Comparison of ENCODE assay signal across 9 mouse cellular contexts in the genomic region with DNA sequence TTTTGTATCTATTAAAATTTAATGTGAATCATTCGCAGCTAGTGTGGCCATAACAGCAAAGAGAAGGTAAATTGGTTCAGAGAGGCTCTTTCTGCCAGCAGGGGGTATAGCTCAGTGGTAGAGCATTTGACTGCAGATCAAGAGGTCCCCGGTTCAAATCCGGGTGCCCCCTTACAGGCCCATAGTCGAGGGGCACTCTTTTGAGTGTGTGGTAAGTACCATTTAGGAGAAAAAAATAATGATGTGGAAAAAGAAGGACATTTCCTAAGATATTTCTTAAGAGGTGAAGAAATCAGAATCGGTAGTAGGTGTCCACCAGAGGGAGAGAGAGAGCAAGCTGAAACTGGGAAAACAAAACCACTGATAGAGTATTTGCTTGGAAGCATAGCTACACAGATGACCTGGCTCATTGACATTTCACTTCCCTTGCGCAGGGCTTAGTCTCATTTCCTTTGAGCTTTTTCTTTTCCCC. TPM values are rescaled to one million over a fixed set of nuclear protein-coding genes. Genes with fewer than 3 reads are reported as not detected.
DNase-seq lines count a peak whose midpoint lies in the region; ATAC-seq and TF ChIP-seq lines count a peak whose summit lies in the region.
"Had no signal": no experiment of that assay in that cellular context is flagged by ENCODE, and none has a peak within 500 bp of the region (broad histone marks: within the 10 kb centered on the region; RNA-seq: fewer than 3 reads in every experiment).

No protein-coding gene starts in this region.

- H3K9me3 ChIP-seq in embryonic facial prominence, embryonic 15.5 days (replicated peaks), result no peaks in the 10 kb centered on the region
- H3K9me3 ChIP-seq in heart, embryonic 12.5 days (replicated peaks), result 0 out of 2 replicates have a peak, but pooled peaks cover 4% of the 10 kb centered on the region
- no peaks in the 10 kb centered on the region for H3K9me3 ChIP-seq in kidney, postnatal 0 days (replicated peaks; ENCODE audit: low read length)
- H3K9me3 ChIP-seq in stomach, embryonic 15.5 days, result no peaks in the 10 kb centered on the region
- H3K9me3 ChIP-seq: limb, embryonic 12.5 days had no signal

- H3K9ac ChIP-seq in embryonic facial prominence, embryonic 15.5 days, result no peak overlapping the region
- no peak overlapping the region for H3K9ac ChIP-seq in heart, embryonic 12.5 days
- no peak overlapping the region for H3K9ac ChIP-seq in kidney, postnatal 0 days (ENCODE audit: low read depth, low read length)
- H3K9ac ChIP-seq in liver, adult 2 months (ENCODE audit: low read depth, low read length), result no peak overlapping the region
- no peak overlapping the region for H3K9ac ChIP-seq in stomach, embryonic 15.5 days
- H3K9ac ChIP-seq: limb, embryonic 12.5 days had no signal

- H3K27ac ChIP-seq in embryonic facial prominence, embryonic 15.5 days (replicated peaks), result no peak overlapping the region
- no peak overlapping the region for H3K27ac ChIP-seq in heart, embryonic 12.5 days (ENCODE audit: poor library complexity, severe bottlenecking)
- no peak overlapping the region for H3K27ac ChIP-seq in kidney, postnatal 0 days
- 0 out of 2 replicates have a peak overlapping the region, but pooled peaks have one; percentile 54 for H3K27ac ChIP-seq in liver, adult 2 months (replicated peaks; ENCODE audit: insufficient read depth, low read depth, low read length)
- no peak overlapping the region for H3K27ac ChIP-seq in stomach, embryonic 15.5 days
- H3K27ac ChIP-seq: limb, embryonic 12.5 days had no signal

- H3K4me3 ChIP-seq in embryonic facial prominence, embryonic 15.5 days (replicated peaks), result no peak overlapping the region
- no peak overlapping the region for H3K4me3 ChIP-seq in heart, embryonic 12.5 days
- no peak overlapping the region for H3K4me3 ChIP-seq in kidney, postnatal 0 days (replicated peaks; ENCODE audit: low read depth, low read length)
- H3K4me3 ChIP-seq in liver, adult 2 months (ENCODE audit: insufficient read depth, low read depth, low read length), result no peak overlapping the region
- H3K4me3 ChIP-seq in stomach, embryonic 15.5 days (replicated peaks), result no peak overlapping the region
- H3K4me3 ChIP-seq: limb, embryonic 12.5 days had no signal

- TF ChIP-seq CTCF in kidney, postnatal 0 days (IDR thresholded peaks at IDR 0.05; ENCODE audit: low read depth), result peak; percentile 76
- peak; percentile 47 for TF ChIP-seq CTCF in liver, adult 2 months (IDR thresholded peaks at IDR 0.05; ENCODE audit: low read depth, low read length)

- H3K79me2 ChIP-seq in liver, adult 2 months (ENCODE audit: control insufficient read depth, insufficient read depth, low read length), result no peaks in the 10 kb centered on the region

- no peaks in the 10 kb centered on the region for H3K36me3 ChIP-seq in embryonic facial prominence, embryonic 15.5 days
- no peaks in the 10 kb centered on the region for H3K36me3 ChIP-seq in heart, embryonic 12.5 days
- no peaks in the 10 kb centered on the region for H3K36me3 ChIP-seq in kidney, postnatal 0 days (ENCODE audit: insufficient read depth, low read length)
- H3K36me3 ChIP-seq in liver, adult 2 months (ENCODE audit: control insufficient read depth, insufficient read depth, low read length), result no peaks in the 10 kb centered on the region
- no peaks in the 10 kb centered on the region for H3K36me3 ChIP-seq in stomach, embryonic 15.5 days
- H3K36me3 ChIP-seq: limb, embryonic 12.5 days had no signal

- peak; percentile 58 for ATAC-seq in CD4-positive, CD25-positive, alpha-beta regulatory T cell, adult 4 months
- ATAC-seq in embryonic facial prominence, embryonic 15.5 days (ENCODE audit: insufficient number of reproducible peaks, low FRiP score, low TSS enrichment, low read depth), result peak; percentile 72; the same call in 1 of the 2 replicates
- peak; percentile 76 for ATAC-seq in heart, embryonic 12.5 days (ENCODE audit: insufficient number of reproducible peaks, low FRiP score)
- peak; percentile 90 for ATAC-seq in kidney, postnatal 0 days (replicated peaks; ENCODE audit: low FRiP score, low read depth)
- ATAC-seq in stomach, embryonic 15.5 days (ENCODE audit: insufficient read depth, low FRiP score, low read depth), result peak; percentile 91

- DNase-seq in adrenal gland, postnatal 4 days (ENCODE audit: low spot score in 2 of 2), result peak; percentile 41 to 58
- DNase-seq in kidney, postnatal 0 days (ENCODE audit: low spot score), result peak; percentile 89
- DNase-seq in liver, adult 2 months (ENCODE audit: extremely low read depth, low read depth, low spot score), result peak; percentile 93
- peak; percentile 50 to 70 for DNase-seq in natural killer cell, adult 2 months (ENCODE audit: low spot score in 2 of 2)

- no peak for TF ChIP-seq POLR2A in liver, adult 2 months (IDR thresholded peaks at IDR 0.05; ENCODE audit: extremely low read depth, insufficient read depth, low read length)

- H3K4me2 ChIP-seq in embryonic facial prominence, embryonic 15.5 days (replicated peaks), result no peak overlapping the region
- no peak overlapping the region for H3K4me2 ChIP-seq in heart, embryonic 12.5 days
- no peak overlapping the region for H3K4me2 ChIP-seq in kidney, postnatal 0 days (ENCODE audit: low read length)
- H3K4me2 ChIP-seq in stomach, embryonic 15.5 days, result no peak overlapping the region
- H3K4me2 ChIP-seq: limb, embryonic 12.5 days had no signal

- H3K27me3 ChIP-seq in embryonic facial prominence, embryonic 15.5 days, result no peaks in the 10 kb centered on the region
- H3K27me3 ChIP-seq in heart, embryonic 12.5 days (replicated peaks), result peaks cover 70% of the 10 kb centered on the region
- no peaks in the 10 kb centered on the region for H3K27me3 ChIP-seq in kidney, postnatal 0 days (ENCODE audit: insufficient read depth, low read length)
- no peaks in the 10 kb centered on the region for H3K27me3 ChIP-seq in liver, adult 2 months (ENCODE audit: control insufficient read depth, insufficient read depth, low read length)
- no peaks in the 10 kb centered on the region for H3K27me3 ChIP-seq in stomach, embryonic 15.5 days (replicated peaks)
- H3K27me3 ChIP-seq: limb, embryonic 12.5 days had no signal

- H3K4me1 ChIP-seq in embryonic facial prominence, embryonic 15.5 days, result no peaks in the 10 kb centered on the region
- no peaks in the 10 kb centered on the region for H3K4me1 ChIP-seq in heart, embryonic 12.5 days (replicated peaks)
- no peaks in the 10 kb centered on the region for H3K4me1 ChIP-seq in kidney, postnatal 0 days (replicated peaks; ENCODE audit: insufficient read depth, low read length)
- H3K4me1 ChIP-seq in liver, adult 2 months (ENCODE audit: control insufficient read depth, insufficient read depth, low read length), result peaks cover 2% of the 10 kb centered on the region; the same call in 1 of the 2 replicates
- no peaks in the 10 kb centered on the region for H3K4me1 ChIP-seq in stomach, embryonic 15.5 days
- H3K4me1 ChIP-seq: limb, embryonic 12.5 days had no signal

- WGBS in embryonic facial prominence, embryonic 15.5 days, result 12% methylated on average over 6 of the region's 6 CpGs
- WGBS in heart, embryonic 12.5 days, result 14% methylated on average over 6 of the region's 6 CpGs
- WGBS in kidney, postnatal 0 days, result 11% methylated on average over 6 of the region's 6 CpGs
- 8% methylated on average over 6 of the region's 6 CpGs for WGBS in liver, adult 2 months
- WGBS in stomach, embryonic 15.5 days, result 15% methylated on average over 6 of the region's 6 CpGs

RNA-seq across cellular contexts. Expression of a gene that starts 25.7 kb away (rescaled TPM):
- 10 to 100 TPM; 21.0 to 30.1 TPM for polyA plus RNA-seq in CD4-positive, CD25-positive, alpha-beta regulatory T cell, adult 4 months (2017; shearing (Covaris generic))
- total RNA-seq in adrenal gland, postnatal 4 days (2021), result 10 to 100 TPM; 16.3 to 19.0 TPM
- 11.6 and 13.2 TPM in 2 replicates for polyA plus RNA-seq in embryonic facial prominence, embryonic 15.5 days (2015; fragmentation: Nextera tagmentation; extraction: Ambion mirVana)
- 2.8 and 3.1 TPM in 2 replicates for polyA plus RNA-seq in heart, embryonic 12.5 days (2016; fragmentation: Nextera tagmentation; extraction: Ambion mirVana)
- polyA plus RNA-seq in kidney, postnatal 0 days (2015; fragmentation: Nextera tagmentation; extraction: Ambion mirVana), result 6.5 and 6.9 TPM in 2 replicates
- total RNA-seq in liver, adult 2 months (2014; rRNA removed), result 2.7 and 3.2 TPM in 2 replicates
- 3.4 and 4.7 TPM in 2 replicates for polyA plus RNA-seq in liver, adult 2 months (2012; rRNA removed)
- 9.3 and 10.7 TPM in 2 replicates for polyA plus RNA-seq in stomach, embryonic 15.5 days (2015; fragmentation: Nextera tagmentation; extraction: Ambion mirVana)

RNA-seq across cellular contexts. Expression of a gene that starts 58.7 kb away (rescaled TPM):
- 10 to 100 TPM; 15.9 to 31.4 TPM for polyA plus RNA-seq in CD4-positive, CD25-positive, alpha-beta regulatory T cell, adult 4 months (2017; shearing (Covaris generic))
- total RNA-seq in adrenal gland, postnatal 4 days (2021), result 10 to 100 TPM; 26.6 to 26.8 TPM
- polyA plus RNA-seq in embryonic facial prominence, embryonic 15.5 days (2015; fragmentation: Nextera tagmentation; extraction: Ambion mirVana), result 18.4 and 18.7 TPM in 2 replicates
- 9.1 and 10.4 TPM in 2 replicates for polyA plus RNA-seq in heart, embryonic 12.5 days (2016; fragmentation: Nextera tagmentation; extraction: Ambion mirVana)
- 14.4 and 15.2 TPM in 2 replicates for polyA plus RNA-seq in kidney, postnatal 0 days (2015; fragmentation: Nextera tagmentation; extraction: Ambion mirVana)
- total RNA-seq in liver, adult 2 months (2014; rRNA removed), result 3.3 and 4.2 TPM in 2 replicates
- 4.9 and 5.0 TPM in 2 replicates for polyA plus RNA-seq in liver, adult 2 months (2012; rRNA removed)
- polyA plus RNA-seq in stomach, embryonic 15.5 days (2015; fragmentation: Nextera tagmentation; extraction: Ambion mirVana), result 13.7 and 14.5 TPM in 2 replicates
